Mouse (Mus musculus) kidney, adult 2 months (tissue): ENCODE results near the gene Slc25a17. TPM values are rescaled to one million over a fixed set of nuclear protein-coding genes. Genes with fewer than 3 reads are reported as not detected.

ENCODE experiments used
- DNase-seq: peaks from one replicate; pipeline ENCODE4 v3.0.0; 2021
- H3K27ac ChIP-seq: fragments of 200-500 bp; 2 replicates; pipeline ENCODE4 v1.5.1; 2012; ENCODE audit warnings: low read depth, low read length, control low read depth, inconsistent platforms; ENCODE audit not compliant: insufficient read depth
- H3K27me3 ChIP-seq: fragments of 200-500 bp; replicated peaks from 2 replicates; pipeline ENCODE4 v1.6.1; 2012; ENCODE audit warnings: mild to moderate bottlenecking, moderate library complexity, low read length, inconsistent platforms; ENCODE audit not compliant: control insufficient read depth, insufficient read depth
- H3K36me3 ChIP-seq: fragments of 200-500 bp; 2 replicates; pipeline ENCODE4 v1.6.1; 2012; ENCODE audit warnings: mild to moderate bottlenecking, moderate library complexity, low read length, inconsistent platforms; ENCODE audit not compliant: control insufficient read depth, insufficient read depth
- H3K4me1 ChIP-seq: fragments of 200-500 bp; 2 replicates; pipeline ENCODE4 v1.6.1; 2011; ENCODE audit warnings: low read length; ENCODE audit not compliant: control insufficient read depth, insufficient read depth
- H3K4me3 ChIP-seq: fragments of 200-500 bp; 2 replicates; pipeline ENCODE4 v1.5.1; 2011; ENCODE audit warnings: mild to moderate bottlenecking, low read depth, low read length, control low read depth; ENCODE audit not compliant: insufficient read depth
- CTCF ChIP-seq: fragments of 200-500 bp; conservative IDR thresholded peaks from 2 replicates; pipeline ENCODE4 v1.5.1; 2011; ENCODE audit warnings: low read depth, mild to moderate bottlenecking, control low read depth, low read length, moderate library complexity, mixed read lengths; ENCODE audit not compliant: insufficient read depth, insufficient read length
- POLR2A ChIP-seq: fragments of 200-500 bp; IDR thresholded peaks from one replicate; pipeline ENCODE4 v1.6.1; 2011; ENCODE audit warnings: low read depth, low read length, control low read depth
- WGBS: fragments of 180-500 bp; shearing (Covaris S2); methylation state at CpG from one replicate; pipeline ENCODE4 v1.1.7; 2018; 5-methylcytosine and 5-hydroxymethylcytosine counted together
- polyA plus RNA-seq: library from polyadenylated mRNA; depleted of rRNA; stranded (reverse); fragments of >200 nt; gene quantifications from 2 replicates; pipeline ENCODE4 v1.2.3, GENCODE M21; 2012

The Slc25a17 gene
- polyA plus RNA-seq, 1 experiment: 78.3 TPM

GRCm38 (mm10) chr15:81366241-81366640, 5.6 kb upstream of the Slc25a17 start:
- H3K27ac ChIP-seq: no peak overlapping the region
- peak; percentile 51 for DNase-seq
- 50% methylated on average over 4 of the region's 4 CpGs for WGBS

GRCm38 (mm10) chr15:81365246-81365645, 4.6 kb upstream of the Slc25a17 start:
- Histone ChIP-seq H3K4me3 (no peak overlapping the region), H3K4me1 (peaks cover 25% of the 10 kb centered on the region; the same call in 1 of the 2 replicates), H3K27ac (no peak overlapping the region; the same call in 1 of the 2 replicates), H3K27me3 (no peaks in the 10 kb centered on the region), H3K36me3 (peaks cover 8% of the 10 kb centered on the region)
- DNase-seq: peak; percentile 59
- WGBS: 54% methylated on average over 8 of the region's 8 CpGs
- TF ChIP-seq CTCF (no peak), POLR2A (no peak)

More at GRCm38 (mm10) chr15:81366241-81366640, 5.6 kb upstream of the Slc25a17 start:
- H3K27me3 ChIP-seq: no peaks in the 10 kb centered on the region
- no peak for TF ChIP-seq CTCF
- TF ChIP-seq POLR2A: no peak
- H3K4me3 ChIP-seq: no peak overlapping the region
- H3K4me1 ChIP-seq: peaks cover 25% of the 10 kb centered on the region; the same call in 1 of the 2 replicates
- H3K36me3 ChIP-seq: peaks cover 13% of the 10 kb centered on the region

GRCm38 (mm10) chr15:81364271-81364670, 3.7 kb upstream of the Slc25a17 start:
- no peak for TF ChIP-seq POLR2A
- no peak for TF ChIP-seq CTCF
- peak; percentile 57 for DNase-seq
- no peak overlapping the region for H3K4me3 ChIP-seq
- WGBS: 78% methylated on average over 1 of the region's 1 CpGs
- peaks cover 27% of the 10 kb centered on the region for H3K4me1 ChIP-seq
- peaks cover 8% of the 10 kb centered on the region for H3K36me3 ChIP-seq
- H3K27me3 ChIP-seq: no peaks in the 10 kb centered on the region
- no peak overlapping the region for H3K27ac ChIP-seq

GRCm38 (mm10) chr15:81362501-81362900, 1.9 kb upstream of the Slc25a17 start:
- no peak for TF ChIP-seq CTCF
- TF ChIP-seq POLR2A: no peak
- 40% methylated on average over 1 of the region's 1 CpGs for WGBS
- peak; percentile 80 for DNase-seq
- no peaks in the 10 kb centered on the region for H3K27me3 ChIP-seq
- H3K36me3 ChIP-seq: peaks cover 8% of the 10 kb centered on the region
- peaks cover 37% of the 10 kb centered on the region for H3K4me1 ChIP-seq
- no peak overlapping the region for H3K4me3 ChIP-seq
- peak overlapping the region; percentile 92 for H3K27ac ChIP-seq

GRCm38 (mm10) chr15:81361417-81362015, 904 bp upstream of the Slc25a17 start:
- Histone ChIP-seq H3K27me3 (no peaks in the 10 kb centered on the region), H3K4me1 (peaks cover 43% of the 10 kb centered on the region), H3K36me3 (peaks cover 5% of the 10 kb centered on the region), H3K27ac (peak overlapping the region; percentile 75), H3K4me3 (no peak overlapping the region)
- WGBS: 50% methylated on average over 10 of the region's 10 CpGs
- TF ChIP-seq POLR2A: no peak
- TF ChIP-seq CTCF: no peak
- DNase-seq: no peak

GRCm38 (mm10) chr15:81361022-81361404, 401 bp upstream of the Slc25a17 start:
- H3K36me3 ChIP-seq: peaks cover 3% of the 10 kb centered on the region; the same call in 1 of the 2 replicates
- H3K4me1 ChIP-seq: peaks cover 43% of the 10 kb centered on the region
- WGBS: 30% methylated on average over 6 of the region's 6 CpGs
- TF ChIP-seq CTCF (no peak), POLR2A (no peak)
- no peaks in the 10 kb centered on the region for H3K27me3 ChIP-seq
- peak overlapping the region; percentile 75 for H3K27ac ChIP-seq
- H3K4me3 ChIP-seq: no peak overlapping the region
- no peak for DNase-seq

- WGBS: 36% methylated on average over 5 of the region's 5 CpGs
- Histone ChIP-seq H3K4me1 (peaks cover 43% of the 10 kb centered on the region), H3K36me3 (no peaks in the 10 kb centered on the region; the same call in 1 of the 2 replicates), H3K4me3 (peak overlapping the region; percentile 64), H3K27me3 (no peaks in the 10 kb centered on the region), H3K27ac (peak overlapping the region; percentile 75)
- TF ChIP-seq CTCF (no peak), POLR2A (no peak)
- DNase-seq: no peak
These were observed 1.2 kb downstream of the Slc25a17 start for GRCm38 (mm10) chr15:81359421-81359820.
